ENCODE assay signal across 8 mouse cellular contexts in genomic region chr7:35649071-35649470, GRCm38 (mm10). TPM values are rescaled to one million over a fixed set of nuclear protein-coding genes. Genes with fewer than 3 reads are reported as not detected.
DNase-seq lines count a peak whose midpoint lies in the region; ATAC-seq lines count a peak whose summit lies in the region.

No protein-coding gene starts in this region.

- peaks cover 2% of the 10 kb centered on the region; the same call in 1 of the 2 replicates for H3K4me1 ChIP-seq in liver, embryonic 11.5 days (replicated peaks; ENCODE audit: control insufficient read depth, insufficient read depth, low read length)
- H3K4me1 ChIP-seq in forebrain, embryonic 13.5 days: peaks cover 14% of the 10 kb centered on the region

- 48% methylated on average over 3 of the region's 3 CpGs for WGBS in liver, embryonic 11.5 days
- WGBS in forebrain, embryonic 13.5 days: 45% methylated on average over 3 of the region's 3 CpGs

- H3K27ac ChIP-seq in liver, embryonic 11.5 days (ENCODE audit: low read depth, low read length): no peak overlapping the region
- H3K27ac ChIP-seq in forebrain, embryonic 13.5 days: no peak overlapping the region

- no peak overlapping the region for H3K9ac ChIP-seq in liver, embryonic 11.5 days (ENCODE audit: low read depth, low read length)
- H3K9ac ChIP-seq in forebrain, embryonic 13.5 days: no peak overlapping the region

- peak overlapping the region; percentile 41 for H3K4me2 ChIP-seq in liver, embryonic 11.5 days
- H3K4me2 ChIP-seq in forebrain, embryonic 13.5 days: no peak overlapping the region

- DNase-seq in left cerebral cortex, adult 11 months (ENCODE audit: low spot score): peak; percentile 11
- no peak for DNase-seq in left cerebral cortex, adult 18-20 months (ENCODE audit: low spot score in 2 of 2)
- peak; percentile 22 for DNase-seq in adipocyte (ENCODE audit: low spot score)
- DNase-seq in gastrocnemius, postnatal 36 days: peak; percentile 36 to 40
- DNase-seq in liver, embryonic 11.5 days (ENCODE audit: low spot score): peak; percentile 51
- peak; percentile 40 to 48 for DNase-seq in spleen, adult 18-20 months
- no peak for DNase-seq in frontal cortex, postnatal 14 days (ENCODE audit: low spot score in 2 of 2)

- H3K9me3 ChIP-seq in liver, embryonic 11.5 days (ENCODE audit: control insufficient read depth, low read length): no peaks in the 10 kb centered on the region; the same call in 1 of the 2 replicates
- H3K9me3 ChIP-seq in forebrain, embryonic 13.5 days (replicated peaks): no peaks in the 10 kb centered on the region

- intact Hi-C loops in gastrocnemius, postnatal 36 days (cut with DNase I): no loop called here

- peak; percentile 59 for ATAC-seq in liver, embryonic 11.5 days (replicated peaks; ENCODE audit: low FRiP score)
- no peak for ATAC-seq in forebrain, embryonic 13.5 days

- H3K27me3 ChIP-seq in liver, embryonic 11.5 days (replicated peaks; ENCODE audit: control insufficient read depth, insufficient read depth, low read length): no peaks in the 10 kb centered on the region
- H3K27me3 ChIP-seq in forebrain, embryonic 13.5 days: no peaks in the 10 kb centered on the region

- H3K4me3 ChIP-seq in liver, embryonic 11.5 days (ENCODE audit: low read depth, low read length): no peak overlapping the region
- H3K4me3 ChIP-seq in forebrain, embryonic 13.5 days: no peak overlapping the region

- peaks cover 12% of the 10 kb centered on the region for H3K36me3 ChIP-seq in liver, embryonic 11.5 days (ENCODE audit: control insufficient read depth, insufficient read depth, low read length)
- peaks cover 17% of the 10 kb centered on the region for H3K36me3 ChIP-seq in forebrain, embryonic 13.5 days (ENCODE audit: poor library complexity, severe bottlenecking)

RNA-seq across cellular contexts. Expression of gene Pdcd5, which starts 1.8 kb away (rescaled TPM):
- 10 to 100 TPM; 65.5 to 67.8 TPM for total RNA-seq in left cerebral cortex, adult 18-20 months (2021)
- total RNA-seq in gastrocnemius, postnatal 36 days (2021): 100 to 1,000 TPM; 102 to 126 TPM
- 284 and 301 TPM in 2 replicates for polyA plus RNA-seq in liver, embryonic 11.5 days (2014; fragmentation: Nextera tagmentation; extraction: Ambion mirVana)
- 254 and 267 TPM in 2 replicates for polyA plus RNA-seq in forebrain, embryonic 13.5 days (2015; fragmentation: Nextera tagmentation; extraction: Ambion mirVana)

Comparison
In these comparisons a context has a peak if more than half of its experiments do, and no peak if none do; other contexts are left out.
1. DNase-seq: peak in left cerebral cortex, adult 11 months (single experiment), adipocyte (single experiment), gastrocnemius, postnatal 36 days (2 of 2), liver, embryonic 11.5 days (single experiment) and spleen, adult 18-20 months (2 of 2); none in left cerebral cortex, adult 18-20 months (0 of 2) and frontal cortex, postnatal 14 days (0 of 2).